Mouse (Mus musculus) hindbrain, postnatal 0 days (tissue): ENCODE data around the gene Diaph3. TPM values are rescaled to one million over a fixed set of nuclear protein-coding genes. Genes with fewer than 3 reads are reported as not detected.

Source experiments
- ATAC-seq: fragments of 200-750 bp; cut with Nextera tagmentation; 2 replicates; pipeline ENCODE4 v1.8.0; 2017; ENCODE audit warnings: mild to moderate bottlenecking, moderate TSS enrichment, moderate library complexity
- DNase-seq: peaks from one replicate; pipeline ENCODE4 v3.0.0-alpha.2; 2015; ENCODE audit warnings: low spot score
- H3K27ac ChIP-seq: fragments of 300-500 bp; sonication (generic); 2 replicates; pipeline ENCODE4 v1.5.1; 2014; ENCODE audit warnings: mild to moderate bottlenecking
- H3K27me3 ChIP-seq: fragments of 300-500 bp; sonication (generic); 2 replicates; pipeline ENCODE4 v1.6.1; 2014; ENCODE audit warnings: low read length, mixed read lengths; ENCODE audit not compliant: insufficient read depth
- H3K36me3 ChIP-seq: fragments of 300-500 bp; sonication (generic); 2 replicates; pipeline ENCODE4 v1.6.1; 2014; ENCODE audit warnings: low read length, mixed read lengths; ENCODE audit not compliant: insufficient read depth
- H3K4me1 ChIP-seq: fragments of 300-500 bp; sonication (generic); 2 replicates; pipeline ENCODE4 v1.6.1; 2014; ENCODE audit warnings: antibody characterized with exemption, low read length, mixed read lengths; ENCODE audit not compliant: insufficient read depth
- H3K4me2 ChIP-seq: fragments of 300-500 bp; sonication (generic); 2 replicates; pipeline ENCODE4 v1.6.1; 2014; ENCODE audit warnings: low read depth, mild to moderate bottlenecking, low read length, moderate library complexity, mixed read lengths
- H3K4me3 ChIP-seq: fragments of 300-500 bp; sonication (generic); 2 replicates; pipeline ENCODE4 v1.5.1; 2014; ENCODE audit warnings: low read length
- H3K9ac ChIP-seq: fragments of 300-500 bp; sonication (generic); replicated peaks from 2 replicates; pipeline ENCODE4 v1.6.1; 2014; ENCODE audit warnings: mild to moderate bottlenecking, low read length, moderate library complexity, mixed read lengths
- H3K9me3 ChIP-seq: fragments of 300-500 bp; sonication (generic); 2 replicates; pipeline ENCODE4 v1.6.1; 2016; ENCODE audit warnings: low read length, mixed read lengths
- CTCF ChIP-seq: IDR thresholded peaks from 2 replicates; pipeline ENCODE4 v1.5.1; 2016; ENCODE audit warnings: antibody characterized with exemption, control low read depth, low read depth
- WGBS: fragments of 180-500 bp; shearing (Covaris S2); extraction: QIAGEN DNeasy Blood & Tissue Kit; methylation state at CpG from one replicate; pipeline ENCODE4 v1.1.7; 2014; 5-methylcytosine and 5-hydroxymethylcytosine counted together
- polyA plus RNA-seq: library from polyadenylated mRNA; unstranded; fragments of >200 nt; fragmentation: Nextera tagmentation; extraction: Ambion mirVana; gene quantifications from 2 replicates; pipeline ENCODE4 v1.2.1, GENCODE M21; 2015
- total RNA-seq: library from RNA; depleted of rRNA; stranded (reverse); fragments of >200 nt; gene quantifications from 2 replicates; pipeline ENCODE4 v1.2.3, GENCODE M21; 2014

The Diaph3 gene
- total and polyA plus RNA-seq, 2 experiments from 2014 or later = 1.1 to 5.1 TPM

GRCm38 (mm10) chr14:87110634-87111033 lies 30.4 kb downstream of the Diaph3 start:
- Histone ChIP-seq H3K4me1 (no peaks in the 10 kb centered on the region), H3K9ac (no peak overlapping the region), H3K36me3 (no peaks in the 10 kb centered on the region), H3K27ac (no peak overlapping the region), H3K4me3 (no peak overlapping the region), H3K4me2 (no peak overlapping the region), H3K9me3 (no peaks in the 10 kb centered on the region), H3K27me3 (no peaks in the 10 kb centered on the region)
- no peak for DNase-seq
- no peak for ATAC-seq
- TF ChIP-seq CTCF = no peak
- WGBS = 26% methylated on average over 2 of the region's 2 CpGs

DNA sequence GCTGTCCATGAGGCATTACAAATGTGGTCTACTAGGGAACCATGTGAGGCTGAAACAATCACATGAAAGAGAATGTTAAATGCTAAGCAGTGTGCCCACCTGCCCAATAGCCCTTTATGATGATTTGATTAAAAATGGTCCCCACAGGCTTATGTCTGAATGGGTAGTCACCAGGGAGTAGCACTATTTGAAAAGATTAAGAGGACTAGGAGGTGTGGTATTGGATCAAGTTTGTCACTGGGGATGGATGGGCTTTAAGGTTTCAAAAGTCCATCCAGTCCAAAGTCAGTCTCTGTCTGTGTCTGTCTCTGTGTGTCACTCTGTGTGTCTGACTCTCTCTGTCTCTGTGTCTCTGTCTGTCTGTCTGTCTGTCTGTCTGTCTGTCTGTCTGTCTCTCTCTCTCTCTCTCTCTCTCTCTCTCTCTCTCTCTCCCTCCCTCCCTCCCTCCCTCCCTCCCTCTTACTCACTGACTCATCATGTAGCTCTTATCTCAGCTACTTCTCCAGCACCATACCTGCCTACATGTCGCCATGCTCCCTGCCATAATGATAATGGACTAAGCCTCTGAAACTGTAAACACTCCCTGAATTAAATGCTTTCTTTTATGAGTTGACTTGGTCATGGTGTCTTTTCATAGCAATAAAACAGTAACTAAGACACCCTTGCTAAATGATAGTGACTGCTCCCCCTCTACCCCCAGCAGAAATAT lies 41.5 kb downstream of the Diaph3 start:
- DNase-seq = no peak
- Histone ChIP-seq H3K4me2 (no peak overlapping the region), H3K4me3 (no peak overlapping the region), H3K9ac (no peak overlapping the region), H3K27ac (no peak overlapping the region), H3K9me3 (no peaks in the 10 kb centered on the region), H3K27me3 (no peaks in the 10 kb centered on the region), H3K36me3 (no peaks in the 10 kb centered on the region), H3K4me1 (no peaks in the 10 kb centered on the region)
- no peak for ATAC-seq
- TF ChIP-seq CTCF = no peak
- 89% methylated on average over 1 of the region's 1 CpGs for WGBS

- WGBS = 83% methylated on average over 2 of the region's 2 CpGs
- H3K27me3 ChIP-seq = no peaks in the 10 kb centered on the region
- no peak for TF ChIP-seq CTCF
- no peaks in the 10 kb centered on the region for H3K36me3 ChIP-seq
- no peak for DNase-seq
- no peak overlapping the region for H3K27ac ChIP-seq
- no peak for ATAC-seq
- H3K4me2 ChIP-seq = no peak overlapping the region
- H3K9me3 ChIP-seq = no peaks in the 10 kb centered on the region
- no peak overlapping the region for H3K4me3 ChIP-seq
- H3K4me1 ChIP-seq = no peaks in the 10 kb centered on the region
- H3K9ac ChIP-seq = no peak overlapping the region
Observed at GRCm38 (mm10) chr14:87098093-87098492, 42.9 kb downstream of the Diaph3 start.

- 79% methylated on average over 3 of the region's 3 CpGs for WGBS
- no peak overlapping the region for H3K4me3 ChIP-seq
Observed at GRCm38 (mm10) chr14:87091522-87091921, 49.5 kb downstream of the Diaph3 start.

DNA sequence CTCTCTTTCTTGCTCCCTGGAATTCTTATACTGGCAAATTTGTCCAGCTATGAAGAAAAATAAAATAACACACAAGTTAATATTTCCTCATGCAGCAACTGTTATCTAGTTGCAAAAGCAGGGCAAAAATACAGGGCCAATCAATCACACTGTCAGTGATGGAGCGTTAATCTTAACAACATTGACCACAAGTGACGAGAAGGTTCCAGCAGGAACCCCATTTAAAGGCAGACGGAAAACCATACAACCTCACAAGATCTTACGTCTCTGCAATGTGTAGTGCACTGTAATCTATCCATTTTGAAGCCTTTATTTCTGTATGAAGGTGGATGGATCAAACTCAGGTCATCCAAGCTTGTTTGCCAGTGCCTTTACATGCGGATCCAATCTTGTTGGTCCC lies 49.9 kb downstream of the Diaph3 start:
- no peaks in the 10 kb centered on the region for H3K4me1 ChIP-seq
- no peak for TF ChIP-seq CTCF
- DNase-seq (no peak), ATAC-seq (no peak)
- no peaks in the 10 kb centered on the region for H3K36me3 ChIP-seq
- no peaks in the 10 kb centered on the region for H3K27me3 ChIP-seq
- H3K4me2 ChIP-seq = no peak overlapping the region
- WGBS = 89% methylated on average over 5 of the region's 5 CpGs
- H3K4me3 ChIP-seq = no peak overlapping the region
- no peak overlapping the region for H3K9ac ChIP-seq
- H3K27ac ChIP-seq = no peak overlapping the region
- no peaks in the 10 kb centered on the region for H3K9me3 ChIP-seq

More at GRCm38 (mm10) chr14:87091522-87091921, 49.5 kb downstream of the Diaph3 start:
- ATAC-seq = no peak
- Histone ChIP-seq H3K4me2 (no peak overlapping the region), H3K9me3 (no peaks in the 10 kb centered on the region), H3K9ac (no peak overlapping the region), H3K27me3 (no peaks in the 10 kb centered on the region), H3K36me3 (no peaks in the 10 kb centered on the region), H3K27ac (no peak overlapping the region), H3K4me1 (no peaks in the 10 kb centered on the region)
- DNase-seq = no peak
- no peak for TF ChIP-seq CTCF

- H3K4me2 ChIP-seq = no peak overlapping the region
- no peak overlapping the region for H3K4me3 ChIP-seq
- 78% methylated on average over 4 of the region's 4 CpGs for WGBS
- no peak for TF ChIP-seq CTCF
- no peaks in the 10 kb centered on the region for H3K4me1 ChIP-seq
- no peak overlapping the region for H3K9ac ChIP-seq
- no peaks in the 10 kb centered on the region for H3K9me3 ChIP-seq
- no peaks in the 10 kb centered on the region for H3K36me3 ChIP-seq
- H3K27ac ChIP-seq = no peak overlapping the region
- DNase-seq = no peak
- ATAC-seq = no peak
- H3K27me3 ChIP-seq = no peaks in the 10 kb centered on the region
Observed at GRCm38 (mm10) chr14:87088928-87089327, 52.1 kb downstream of the Diaph3 start.

- WGBS = 90% methylated on average over 5 of the region's 5 CpGs
- Histone ChIP-seq H3K27ac (no peak overlapping the region), H3K27me3 (no peaks in the 10 kb centered on the region), H3K36me3 (no peaks in the 10 kb centered on the region), H3K4me1 (no peaks in the 10 kb centered on the region), H3K4me3 (no peak overlapping the region), H3K9me3 (no peaks in the 10 kb centered on the region), H3K9ac (no peak overlapping the region), H3K4me2 (no peak overlapping the region)
- no peak for TF ChIP-seq CTCF
- no peak for DNase-seq
- ATAC-seq = no peak
Observed at GRCm38 (mm10) chr14:87088456-87088855, 52.6 kb downstream of the Diaph3 start.
